Mouse (Mus musculus): ENCODE results near the gene Aldh1b1. TPM values are rescaled to one million over a fixed set of nuclear protein-coding genes. Genes with fewer than 3 reads are reported as not detected.

Aldh1b1 gene
- polyA plus RNA-seq, 1 experiment from 2014 or later, result 33.1 TPM

DNA sequence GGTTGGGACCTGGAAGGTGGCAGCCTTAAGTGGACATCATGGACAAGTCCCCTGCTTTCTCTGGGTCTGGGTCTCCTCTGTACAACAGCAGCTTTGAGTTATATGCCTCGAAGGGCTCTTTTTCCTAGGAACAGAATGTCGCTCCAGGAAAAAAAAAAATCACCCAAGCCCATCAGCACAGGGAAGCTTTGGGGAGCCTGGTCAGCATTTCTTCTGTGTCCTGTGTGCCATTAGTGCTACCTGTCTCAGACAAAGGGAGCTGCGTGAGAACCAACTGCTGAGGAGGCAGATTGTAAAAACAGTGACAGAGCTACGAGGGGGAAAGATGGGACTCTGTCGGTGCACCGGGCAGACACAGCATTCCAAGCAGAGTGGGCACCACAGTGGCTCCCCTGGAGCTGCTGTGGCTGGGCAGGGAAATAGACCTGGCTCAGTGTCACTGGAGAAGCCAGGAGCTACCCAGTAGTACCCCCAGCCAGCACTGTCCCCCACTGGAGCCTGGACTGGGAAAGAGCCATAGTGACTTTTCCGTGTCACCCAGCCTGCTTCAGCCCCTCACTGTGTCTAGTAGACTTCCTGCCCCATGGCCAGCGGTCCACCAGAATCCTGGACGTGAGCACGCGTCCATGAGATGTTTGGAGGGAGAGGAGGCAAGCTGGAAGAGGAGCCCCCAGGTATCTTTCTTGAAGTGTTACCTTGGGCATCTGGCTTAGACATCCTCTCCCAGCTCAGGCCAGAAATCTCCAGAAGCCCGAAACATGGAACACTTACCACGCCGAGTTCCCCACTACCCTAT, 26.1 kb downstream of the Aldh1b1 start:
- peaks cover 42% of the 10 kb centered on the region for H3K4me1 ChIP-seq (ENCODE audit: control insufficient read depth, insufficient read depth, low read length)
- peak overlapping the region; percentile 17; the same call in 1 of the 2 replicates for H3K4me3 ChIP-seq (ENCODE audit: low read depth, low read length)
- H3K27ac ChIP-seq (ENCODE audit: low read depth, low read length), result peak overlapping the region; percentile 43; the same call in 1 of the 2 replicates
- no peaks in the 10 kb centered on the region for H3K9me3 ChIP-seq (replicated peaks; ENCODE audit: control insufficient read depth, low read length)
- ATAC-seq (replicated peaks; ENCODE audit: insufficient number of reproducible peaks, low FRiP score, low TSS enrichment), result no peak
- peaks cover 56% of the 10 kb centered on the region for H3K27me3 ChIP-seq (ENCODE audit: control insufficient read depth, insufficient read depth, low read length)
- peak overlapping the region; percentile 52 for H3K4me2 ChIP-seq
- H3K36me3 ChIP-seq (ENCODE audit: control insufficient read depth, insufficient read depth, low read length), result no peaks in the 10 kb centered on the region
- no peak overlapping the region for H3K9ac ChIP-seq (ENCODE audit: low read depth, low read length)
- 26% methylated on average over 14 of the region's 14 CpGs for WGBS (ENCODE audit: insufficient replicate concordance)

- no peak for ATAC-seq (replicated peaks; ENCODE audit: insufficient number of reproducible peaks, low FRiP score, low TSS enrichment)
- Histone ChIP-seq H3K9me3 (replicated peaks; ENCODE audit: control insufficient read depth, low read length) (no peaks in the 10 kb centered on the region), H3K4me2 (peak within 1 kb of the TSS; percentile 83), H3K27me3 (ENCODE audit: control insufficient read depth, insufficient read depth, low read length) (peaks cover 65% of the 10 kb centered on the region), H3K36me3 (ENCODE audit: control insufficient read depth, insufficient read depth, low read length) (no peaks in the 10 kb centered on the region), H3K27ac (ENCODE audit: low read depth, low read length) (0 out of 2 replicates have a peak within 1 kb of the TSS, but pooled peaks have one; percentile 30), H3K4me3 (ENCODE audit: low read depth, low read length) (peak within 1 kb of the TSS; percentile 53), H3K4me1 (ENCODE audit: control insufficient read depth, insufficient read depth, low read length) (peaks cover 28% of the 10 kb centered on the region), H3K9ac (ENCODE audit: low read depth, low read length) (peak within 1 kb of the TSS; percentile 64)
- under 1% methylated on average over 91 of the region's 91 CpGs for WGBS (ENCODE audit: insufficient replicate concordance)
These were observed 27.6 kb downstream of the Aldh1b1 start, which contains the start of gene Igfbpl1 for GRCm38 (mm10) chr4:45826275-45827040. TSS of gene Igfbpl1 (minus strand) at chr4:45826923.

GRCm38 (mm10) chr4:45829907-45830759, 31.3 kb downstream of the Aldh1b1 start:
- peaks cover 9% of the 10 kb centered on the region; the same call in 1 of the 2 replicates for H3K4me1 ChIP-seq (ENCODE audit: control insufficient read depth, insufficient read depth, low read length)
- no peaks in the 10 kb centered on the region for H3K36me3 ChIP-seq (ENCODE audit: control insufficient read depth, insufficient read depth, low read length)
- H3K4me3 ChIP-seq (ENCODE audit: low read depth, low read length), result no peak overlapping the region
- 66% methylated on average over 13 of the region's 13 CpGs for WGBS (ENCODE audit: insufficient replicate concordance)
- no peaks in the 10 kb centered on the region for H3K9me3 ChIP-seq (replicated peaks; ENCODE audit: control insufficient read depth, low read length)
- peaks cover 53% of the 10 kb centered on the region for H3K27me3 ChIP-seq (ENCODE audit: control insufficient read depth, insufficient read depth, low read length)
- H3K27ac ChIP-seq (ENCODE audit: low read depth, low read length), result no peak overlapping the region
- H3K9ac ChIP-seq (ENCODE audit: low read depth, low read length), result no peak overlapping the region
- no peak overlapping the region for H3K4me2 ChIP-seq
- no peak for ATAC-seq (replicated peaks; ENCODE audit: insufficient number of reproducible peaks, low FRiP score, low TSS enrichment)

- Histone ChIP-seq H3K4me3 (ENCODE audit: low read depth, low read length) (no peak overlapping the region), H3K9ac (ENCODE audit: low read depth, low read length) (no peak overlapping the region), H3K9me3 (replicated peaks; ENCODE audit: control insufficient read depth, low read length) (no peaks in the 10 kb centered on the region), H3K27ac (ENCODE audit: low read depth, low read length) (no peak overlapping the region), H3K27me3 (ENCODE audit: control insufficient read depth, insufficient read depth, low read length) (peaks cover 37% of the 10 kb centered on the region), H3K4me1 (ENCODE audit: control insufficient read depth, insufficient read depth, low read length) (peaks cover 3% of the 10 kb centered on the region; the same call in 1 of the 2 replicates), H3K4me2 (no peak overlapping the region), H3K36me3 (ENCODE audit: control insufficient read depth, insufficient read depth, low read length) (no peaks in the 10 kb centered on the region)
- WGBS (ENCODE audit: insufficient replicate concordance), result 85% methylated on average over 7 of the region's 7 CpGs
- ATAC-seq (replicated peaks; ENCODE audit: insufficient number of reproducible peaks, low FRiP score, low TSS enrichment), result no peak
These were observed 33.2 kb downstream of the Aldh1b1 start for GRCm38 (mm10) chr4:45831996-45832395.

DNA sequence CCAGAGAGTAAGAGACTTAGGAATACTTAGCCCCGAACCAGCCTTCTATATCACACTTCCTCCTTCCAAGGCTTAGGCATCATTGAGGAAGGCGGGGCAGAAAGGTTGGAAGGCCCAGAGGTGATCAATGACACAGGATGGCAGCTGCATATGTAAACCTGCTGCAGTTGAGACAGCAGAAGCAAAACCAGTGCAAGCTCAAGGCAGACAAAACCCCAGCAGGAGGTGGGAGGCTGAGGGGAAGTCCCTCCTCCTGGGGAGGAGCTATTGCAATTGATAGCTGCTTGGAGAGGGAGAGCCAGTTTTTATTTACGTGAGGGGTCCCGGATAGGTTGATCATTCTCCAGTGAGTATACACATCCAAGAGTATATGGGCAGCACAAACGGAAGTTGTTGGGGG, 34.6 kb downstream of the Aldh1b1 start:
- no peak overlapping the region for H3K9ac ChIP-seq (ENCODE audit: low read depth, low read length)
- ATAC-seq (replicated peaks; ENCODE audit: insufficient number of reproducible peaks, low FRiP score, low TSS enrichment), result no peak
- no peaks in the 10 kb centered on the region for H3K9me3 ChIP-seq (replicated peaks; ENCODE audit: control insufficient read depth, low read length)
- H3K4me3 ChIP-seq (ENCODE audit: low read depth, low read length), result no peak overlapping the region
- peaks cover 2% of the 10 kb centered on the region; the same call in 1 of the 2 replicates for H3K4me1 ChIP-seq (ENCODE audit: control insufficient read depth, insufficient read depth, low read length)
- no peak overlapping the region for H3K27ac ChIP-seq (ENCODE audit: low read depth, low read length)
- no peak overlapping the region for H3K4me2 ChIP-seq
- WGBS (ENCODE audit: insufficient replicate concordance), result 49% methylated on average over 5 of the region's 5 CpGs
- H3K27me3 ChIP-seq (ENCODE audit: control insufficient read depth, insufficient read depth, low read length), result peaks cover 22% of the 10 kb centered on the region
- no peaks in the 10 kb centered on the region for H3K36me3 ChIP-seq (ENCODE audit: control insufficient read depth, insufficient read depth, low read length)

DNA sequence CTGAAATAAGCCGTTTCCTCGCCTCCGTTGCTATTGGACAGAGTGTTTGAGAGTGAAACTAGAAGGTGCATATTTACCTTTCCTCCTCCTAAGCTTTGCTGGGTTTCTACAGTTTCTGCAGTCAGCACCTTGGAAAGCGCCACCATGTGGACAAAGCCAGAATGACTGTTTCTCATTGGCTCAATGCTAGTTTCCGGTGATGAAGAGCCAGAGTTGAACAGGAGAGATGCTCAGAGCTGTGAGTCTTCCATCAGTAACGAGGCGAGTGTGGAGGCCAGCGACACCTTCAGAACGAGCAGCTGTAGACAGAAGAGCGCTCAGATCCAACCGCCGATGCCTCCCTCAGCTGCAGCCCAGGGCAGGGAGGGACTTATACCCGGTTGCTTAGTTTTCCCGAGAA, 45.5 kb downstream of the Aldh1b1 start:
- Histone ChIP-seq H3K9me3 (replicated peaks; ENCODE audit: control insufficient read depth, low read length) (no peaks in the 10 kb centered on the region), H3K4me2 (no peak overlapping the region), H3K27me3 (ENCODE audit: control insufficient read depth, insufficient read depth, low read length) (peaks cover 12% of the 10 kb centered on the region; the same call in 1 of the 2 replicates), H3K36me3 (ENCODE audit: control insufficient read depth, insufficient read depth, low read length) (no peaks in the 10 kb centered on the region), H3K4me1 (ENCODE audit: control insufficient read depth, insufficient read depth, low read length) (0 out of 2 replicates have a peak, but pooled peaks cover 3% of the 10 kb centered on the region), H3K4me3 (ENCODE audit: low read depth, low read length) (no peak overlapping the region), H3K27ac (ENCODE audit: low read depth, low read length) (no peak overlapping the region), H3K9ac (ENCODE audit: low read depth, low read length) (no peak overlapping the region)
- ATAC-seq (replicated peaks; ENCODE audit: insufficient number of reproducible peaks, low FRiP score, low TSS enrichment), result no peak
- 42% methylated on average over 14 of the region's 14 CpGs for WGBS (ENCODE audit: insufficient replicate concordance)

DNA sequence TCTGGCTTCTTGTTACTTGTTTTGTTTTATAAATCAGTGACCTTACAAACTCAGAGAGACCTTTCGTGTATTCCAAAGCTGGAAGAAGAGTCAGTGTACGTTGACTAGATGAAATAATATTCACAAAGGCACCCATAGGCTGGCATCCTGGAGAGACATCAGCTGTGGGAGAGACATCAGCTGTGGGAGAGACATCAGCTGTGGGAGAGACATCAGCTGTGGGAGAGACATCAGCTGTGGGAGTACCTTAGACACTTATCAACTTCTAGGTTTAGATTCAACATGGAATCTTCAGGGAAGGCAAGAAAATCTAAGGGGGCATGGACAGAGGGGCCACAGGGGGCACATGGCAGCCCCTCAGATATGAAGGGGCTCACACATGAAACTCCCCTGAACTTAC, 47.4 kb downstream of the Aldh1b1 start:
- WGBS (ENCODE audit: insufficient replicate concordance), result 84% methylated on average over 2 of the region's 2 CpGs

More for the DNA sequence above, 47.4 kb downstream of the Aldh1b1 start:
- Histone ChIP-seq H3K27me3 (ENCODE audit: control insufficient read depth, insufficient read depth, low read length) (peaks cover 20% of the 10 kb centered on the region), H3K9ac (ENCODE audit: low read depth, low read length) (no peak overlapping the region), H3K36me3 (ENCODE audit: control insufficient read depth, insufficient read depth, low read length) (no peaks in the 10 kb centered on the region), H3K4me1 (ENCODE audit: control insufficient read depth, insufficient read depth, low read length) (0 out of 2 replicates have a peak, but pooled peaks cover 3% of the 10 kb centered on the region), H3K4me3 (ENCODE audit: low read depth, low read length) (no peak overlapping the region), H3K9me3 (replicated peaks; ENCODE audit: control insufficient read depth, low read length) (no peaks in the 10 kb centered on the region), H3K4me2 (no peak overlapping the region), H3K27ac (ENCODE audit: low read depth, low read length) (no peak overlapping the region)
- ATAC-seq (replicated peaks; ENCODE audit: insufficient number of reproducible peaks, low FRiP score, low TSS enrichment), result no peak

All from heart, embryonic 11.5 days (tissue).